Mouse (Mus musculus) liver, adult 2 months (tissue): ENCODE measurements at regions not wholly inside any gene's neighbourhood (a gene's known extent, or its start where the extent isn't known, plus 50 kb on each side); places are given as distances from the start of the nearest gene placed in this dataset.

ENCODE experiments used
- DNase-seq: peaks from one replicate; pipeline ENCODE4 v3.0.0-alpha.2; 2011; ENCODE audit warnings: low read depth, low spot score; ENCODE audit errors: extremely low read depth
- H3K27ac ChIP-seq: fragments of 200-500 bp; replicated peaks from 2 replicates; pipeline ENCODE4 v1.5.1; 2012; ENCODE audit warnings: low read depth, mild to moderate bottlenecking, control low read depth, inconsistent platforms, low read length; ENCODE audit not compliant: insufficient read depth
- H3K27me3 ChIP-seq: fragments of 200-500 bp; 2 replicates; pipeline ENCODE4 v1.6.1; 2012; ENCODE audit warnings: mild to moderate bottlenecking, moderate library complexity, low read length, inconsistent platforms; ENCODE audit not compliant: control insufficient read depth, insufficient read depth
- H3K36me3 ChIP-seq: fragments of 200-500 bp; 2 replicates; pipeline ENCODE4 v1.6.1; 2012; ENCODE audit warnings: low read length, inconsistent platforms; ENCODE audit not compliant: control insufficient read depth, insufficient read depth
- H3K4me1 ChIP-seq: fragments of 200-500 bp; 2 replicates; pipeline ENCODE4 v1.6.1; 2011; ENCODE audit warnings: low read length; ENCODE audit not compliant: control insufficient read depth, insufficient read depth
- H3K4me3 ChIP-seq: fragments of 200-500 bp; 2 replicates; pipeline ENCODE4 v1.5.1; 2011; ENCODE audit warnings: low read depth, mild to moderate bottlenecking, control low read depth, low read length, moderate library complexity; ENCODE audit not compliant: insufficient read depth
- H3K79me2 ChIP-seq: fragments of 200-500 bp; 2 replicates; pipeline ENCODE4 v1.6.1; 2012; ENCODE audit warnings: inconsistent platforms, mild to moderate bottlenecking, low read length, moderate library complexity; ENCODE audit not compliant: control insufficient read depth, insufficient read depth
- H3K9ac ChIP-seq: fragments of 200-500 bp; 2 replicates; pipeline ENCODE4 v1.6.1; 2012; ENCODE audit warnings: low read depth, mild to moderate bottlenecking, control low read depth, inconsistent platforms, low read length
- CTCF ChIP-seq: fragments of 200-500 bp; IDR thresholded peaks from 2 replicates; pipeline ENCODE4 v1.5.1; 2011; ENCODE audit warnings: low read depth, low read length, control low read depth
- POLR2A ChIP-seq: fragments of 200-500 bp; IDR thresholded peaks from 2 replicates; pipeline ENCODE4 v1.6.1; 2011; ENCODE audit warnings: low read length, control low read depth; ENCODE audit not compliant: insufficient read depth; ENCODE audit errors: extremely low read depth
- WGBS: fragments of 180-500 bp; shearing (Covaris S2); methylation state at CpG from one replicate; pipeline ENCODE4 v1.1.7; 2018; 5-methylcytosine and 5-hydroxymethylcytosine counted together

DNA sequence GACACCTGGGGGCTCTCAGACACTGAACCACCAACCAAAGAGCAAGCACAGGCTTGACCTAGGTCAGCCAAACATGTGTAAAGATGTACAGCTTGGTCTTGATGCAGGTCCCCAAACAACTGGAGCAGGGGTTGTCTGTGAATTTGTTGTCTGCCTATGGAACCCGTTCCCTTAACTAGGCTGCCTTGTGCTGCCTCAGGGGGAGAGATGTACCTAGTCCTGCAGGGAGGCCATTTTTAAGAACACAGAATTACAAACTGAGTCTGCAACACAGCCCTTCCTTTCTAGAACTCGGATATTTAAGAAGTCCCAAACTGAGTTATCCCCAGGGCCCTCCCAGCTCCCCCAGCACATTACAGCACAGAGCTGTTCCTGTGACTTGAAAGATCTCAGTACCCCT is 57.5 kb upstream of the Lama4 start:
- Histone ChIP-seq H3K79me2 (no peaks in the 10 kb centered on the region), H3K4me3 (no peak overlapping the region), H3K9ac (no peak overlapping the region), H3K4me1 (no peaks in the 10 kb centered on the region), H3K27ac (no peak overlapping the region), H3K36me3 (no peaks in the 10 kb centered on the region), H3K27me3 (no peaks in the 10 kb centered on the region)
- DNase-seq = no peak
- WGBS = 74% methylated on average over 2 of the region's 2 CpGs
- TF ChIP-seq POLR2A = no peak
- no peak for TF ChIP-seq CTCF

- H3K27ac ChIP-seq = no peak overlapping the region
- TF ChIP-seq POLR2A (no peak), CTCF (no peak)
- H3K36me3 ChIP-seq = no peaks in the 10 kb centered on the region
- H3K79me2 ChIP-seq = no peaks in the 10 kb centered on the region
- H3K4me1 ChIP-seq = no peaks in the 10 kb centered on the region
- no peak for DNase-seq
- H3K4me3 ChIP-seq = no peak overlapping the region
- H3K27me3 ChIP-seq = no peaks in the 10 kb centered on the region
- H3K9ac ChIP-seq = no peak overlapping the region
- 60% methylated on average over 9 of the region's 9 CpGs for WGBS
Observed at GRCm38 (mm10) chr10:38908277-38908676, 57.0 kb upstream of the Lama4 start.

DNA sequence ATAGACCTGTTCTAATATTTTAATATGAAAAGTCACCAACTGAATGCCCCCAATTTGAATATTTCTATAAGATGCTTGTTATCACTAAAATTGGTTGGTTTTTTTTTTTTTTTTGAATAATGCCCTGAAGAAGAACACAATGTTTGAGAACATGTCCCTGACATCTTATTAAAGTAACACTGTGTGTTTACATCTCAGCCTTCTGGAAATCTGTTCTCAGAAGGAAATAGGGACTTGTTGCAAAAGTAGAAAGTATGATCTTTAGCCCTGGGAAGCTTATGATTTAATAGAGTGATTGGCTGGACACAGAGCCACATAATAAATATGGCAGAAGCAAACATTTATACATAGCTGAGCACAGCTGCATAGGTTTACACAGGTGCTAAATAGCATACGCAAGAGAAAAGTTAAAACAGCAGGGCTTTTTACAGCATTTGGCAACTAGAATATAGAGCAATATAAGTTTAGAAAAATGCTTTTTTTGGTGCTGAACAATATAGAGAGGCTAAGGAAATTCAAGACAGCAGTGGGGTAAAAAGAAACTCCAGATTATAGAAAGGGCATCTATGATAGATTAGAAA is 56.1 kb upstream of the Lama4 start:
- no peaks in the 10 kb centered on the region for H3K27me3 ChIP-seq
- no peaks in the 10 kb centered on the region for H3K4me1 ChIP-seq
- no peak overlapping the region for H3K27ac ChIP-seq
- DNase-seq = no peak
- H3K4me3 ChIP-seq = no peak overlapping the region
- no peak overlapping the region for H3K9ac ChIP-seq
- WGBS = 90% methylated on average over 1 of the region's 1 CpGs
- TF ChIP-seq POLR2A = no peak
- TF ChIP-seq CTCF = no peak
- no peaks in the 10 kb centered on the region for H3K79me2 ChIP-seq
- no peaks in the 10 kb centered on the region for H3K36me3 ChIP-seq

DNA sequence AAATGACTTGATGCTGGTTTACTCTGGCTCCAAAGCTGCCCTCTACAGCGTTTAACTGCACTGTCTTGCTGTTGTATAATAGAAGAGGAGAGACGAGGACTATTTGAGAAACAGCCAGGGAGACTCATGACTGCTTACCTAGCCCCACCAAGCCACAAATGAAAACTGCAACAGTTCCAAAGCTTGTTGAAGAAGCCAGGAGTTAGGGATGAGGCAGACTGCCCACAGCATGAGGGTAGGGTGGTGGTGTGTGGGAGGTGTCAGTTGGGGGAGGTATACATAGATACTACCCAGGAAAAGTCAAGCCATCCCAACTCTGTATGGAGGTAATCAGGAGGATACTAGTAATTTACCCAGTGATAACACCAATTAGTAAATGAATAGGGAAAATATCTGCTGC is 55.5 kb upstream of the Lama4 start:
- DNase-seq = no peak
- WGBS = 76% methylated on average over 2 of the region's 2 CpGs
- Histone ChIP-seq H3K36me3 (no peaks in the 10 kb centered on the region), H3K9ac (no peak overlapping the region), H3K4me1 (no peaks in the 10 kb centered on the region), H3K79me2 (no peaks in the 10 kb centered on the region), H3K27me3 (no peaks in the 10 kb centered on the region), H3K4me3 (no peak overlapping the region), H3K27ac (no peak overlapping the region)
- TF ChIP-seq POLR2A = no peak
- no peak for TF ChIP-seq CTCF

- no peak overlapping the region for H3K9ac ChIP-seq
Observed at GRCm38 (mm10) chr10:38913013-38913412, 52.3 kb upstream of the Lama4 start.

More at GRCm38 (mm10) chr10:38913013-38913412, 52.3 kb upstream of the Lama4 start:
- Histone ChIP-seq H3K79me2 (no peaks in the 10 kb centered on the region), H3K36me3 (no peaks in the 10 kb centered on the region), H3K27ac (no peak overlapping the region), H3K4me3 (no peak overlapping the region), H3K4me1 (no peaks in the 10 kb centered on the region), H3K27me3 (no peaks in the 10 kb centered on the region)
- 89% methylated on average over 2 of the region's 2 CpGs for WGBS
- TF ChIP-seq POLR2A (no peak), CTCF (no peak)
- DNase-seq = no peak
